Comparison of ENCODE assay signal across 24 mouse cellular contexts in the genomic region with DNA sequence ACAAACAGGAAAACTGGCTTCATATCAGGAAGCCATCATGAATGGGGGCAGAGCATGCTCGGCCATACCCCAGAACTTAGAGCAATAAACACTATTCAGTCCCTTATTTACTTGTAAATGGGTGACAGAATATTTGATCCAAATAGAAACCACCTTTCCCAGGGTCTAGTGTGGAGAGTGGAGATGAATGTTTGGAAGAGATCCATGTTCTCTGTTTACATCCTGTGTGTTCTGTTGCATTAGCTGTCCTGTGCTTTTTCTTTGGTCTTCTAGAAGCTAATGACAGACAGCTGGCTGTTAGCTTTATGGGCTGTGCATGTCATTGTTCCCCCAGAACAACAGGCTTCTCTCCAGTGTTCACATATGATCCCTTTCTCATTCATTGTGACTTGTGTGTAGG. TPM values are rescaled to one million over a fixed set of nuclear protein-coding genes. Genes with fewer than 3 reads are reported as not detected.
DNase-seq lines count a peak whose midpoint lies in the region; ATAC-seq and TF ChIP-seq lines count a peak whose summit lies in the region.
"Had no signal": no experiment of that assay in that cellular context is flagged by ENCODE, and none has a peak within 500 bp of the region (broad histone marks: within the 10 kb centered on the region; RNA-seq: fewer than 3 reads in every experiment).

No protein-coding gene starts in this region.

- 0 out of 2 replicates have a peak overlapping the region, but pooled peaks have one; percentile 20 for H3K4me3 ChIP-seq in gastrocnemius, adult 2 months
- no peak overlapping the region for H3K4me3 ChIP-seq in limb, embryonic 14.5 days (replicated peaks; ENCODE audit: low read length)
- no peak overlapping the region for H3K4me3 ChIP-seq in limb, embryonic 10.5 days
- no peak overlapping the region for H3K4me3 ChIP-seq in lung, embryonic 15.5 days
- H3K4me3 ChIP-seq in lung, postnatal 0 days (ENCODE audit: low read depth, low read length), result no peak overlapping the region
- H3K4me3 ChIP-seq: embryonic facial prominence, embryonic 13.5 days; embryonic facial prominence, embryonic 15.5 days; erythroblast, embryonic 14.5 days; forebrain, embryonic 10.5 days; forebrain, embryonic 12.5 days had no signal

- no peak for TF ChIP-seq POLR2A in limb, embryonic 14.5 days (IDR thresholded peaks at IDR 0.05; ENCODE audit: borderline replicate concordance, extremely low read depth, insufficient read depth, insufficient read length)

- H3K27ac ChIP-seq in gastrocnemius, adult 2 months, result no peak overlapping the region
- no peak overlapping the region for H3K27ac ChIP-seq in limb, embryonic 14.5 days (replicated peaks; ENCODE audit: low read depth, low read length)
- H3K27ac ChIP-seq in limb, embryonic 10.5 days, result no peak overlapping the region
- peak overlapping the region; percentile 65 for H3K27ac ChIP-seq in lung, embryonic 15.5 days
- H3K27ac ChIP-seq in lung, postnatal 0 days (ENCODE audit: low read length), result no peak overlapping the region
- H3K27ac ChIP-seq: embryonic facial prominence, embryonic 13.5 days; embryonic facial prominence, embryonic 15.5 days; forebrain, embryonic 10.5 days; forebrain, embryonic 12.5 days had no signal

- peaks cover 6% of the 10 kb centered on the region for H3K4me1 ChIP-seq in limb, embryonic 14.5 days (ENCODE audit: control insufficient read depth, insufficient read depth, low read length)
- H3K4me1 ChIP-seq in limb, embryonic 10.5 days, result no peaks in the 10 kb centered on the region
- H3K4me1 ChIP-seq in lung, embryonic 15.5 days, result no peaks in the 10 kb centered on the region; the same call in 1 of the 2 replicates
- no peaks in the 10 kb centered on the region for H3K4me1 ChIP-seq in lung, postnatal 0 days (ENCODE audit: insufficient read depth, low read depth, low read length)
- H3K4me1 ChIP-seq: forebrain, embryonic 12.5 days had no signal

- 0 out of 2 replicates have a peak, but pooled peaks have one; percentile 6 for TF ChIP-seq EP300 in lung, postnatal 0 days (IDR thresholded peaks at IDR 0.05)

- H3K9me3 ChIP-seq in limb, embryonic 14.5 days (ENCODE audit: control insufficient read depth, low read length), result no peaks in the 10 kb centered on the region
- H3K9me3 ChIP-seq in limb, embryonic 10.5 days (replicated peaks), result no peaks in the 10 kb centered on the region
- no peaks in the 10 kb centered on the region for H3K9me3 ChIP-seq in lung, embryonic 15.5 days
- no peaks in the 10 kb centered on the region for H3K9me3 ChIP-seq in lung, postnatal 0 days (ENCODE audit: low read length)
- H3K9me3 ChIP-seq: embryonic facial prominence, embryonic 13.5 days; embryonic facial prominence, embryonic 15.5 days; forebrain, embryonic 10.5 days; forebrain, embryonic 12.5 days had no signal

- H3K27me3 ChIP-seq in limb, embryonic 14.5 days (ENCODE audit: control insufficient read depth, insufficient read depth, low read length), result no peaks in the 10 kb centered on the region
- no peaks in the 10 kb centered on the region for H3K27me3 ChIP-seq in limb, embryonic 10.5 days (ENCODE audit: low read depth, poor library complexity, severe bottlenecking)
- no peaks in the 10 kb centered on the region for H3K27me3 ChIP-seq in lung, embryonic 15.5 days
- no peaks in the 10 kb centered on the region for H3K27me3 ChIP-seq in lung, postnatal 0 days (replicated peaks; ENCODE audit: insufficient read depth, low read length)
- H3K27me3 ChIP-seq: embryonic facial prominence, embryonic 13.5 days; embryonic facial prominence, embryonic 15.5 days; forebrain, embryonic 12.5 days had no signal

- TF ChIP-seq CTCF in gastrocnemius, adult 2 months (IDR thresholded peaks at IDR 0.05), result no peak
- no peak for TF ChIP-seq CTCF in lung, postnatal 0 days (IDR thresholded peaks at IDR 0.05)

- H3K4me2 ChIP-seq in limb, embryonic 14.5 days (replicated peaks; ENCODE audit: low read depth, low read length, severe bottlenecking), result no peak overlapping the region
- H3K4me2 ChIP-seq in lung, embryonic 15.5 days, result no peak overlapping the region
- no peak overlapping the region; the same call in 1 of the 2 replicates for H3K4me2 ChIP-seq in lung, postnatal 0 days (replicated peaks; ENCODE audit: low read depth, low read length)
- H3K4me2 ChIP-seq: embryonic facial prominence, embryonic 13.5 days; embryonic facial prominence, embryonic 15.5 days; forebrain, embryonic 12.5 days had no signal

- no peak overlapping the region for H3K9ac ChIP-seq in limb, embryonic 14.5 days (ENCODE audit: low read depth, low read length, severe bottlenecking)
- no peak overlapping the region for H3K9ac ChIP-seq in lung, embryonic 15.5 days
- no peak overlapping the region for H3K9ac ChIP-seq in lung, postnatal 0 days (replicated peaks; ENCODE audit: low read depth)
- H3K9ac ChIP-seq: embryonic facial prominence, embryonic 13.5 days; embryonic facial prominence, embryonic 15.5 days; forebrain, embryonic 12.5 days had no signal

- no peaks in the 10 kb centered on the region for H3K36me3 ChIP-seq in limb, embryonic 14.5 days (ENCODE audit: control insufficient read depth, insufficient read depth, low read length)
- H3K36me3 ChIP-seq in limb, embryonic 10.5 days, result no peaks in the 10 kb centered on the region
- no peaks in the 10 kb centered on the region for H3K36me3 ChIP-seq in lung, embryonic 15.5 days
- H3K36me3 ChIP-seq in lung, postnatal 0 days (ENCODE audit: insufficient read depth, low read length), result no peaks in the 10 kb centered on the region
- H3K36me3 ChIP-seq: embryonic facial prominence, embryonic 13.5 days; embryonic facial prominence, embryonic 15.5 days; forebrain, embryonic 10.5 days; forebrain, embryonic 12.5 days had no signal

- 33% methylated on average over 1 of the region's 1 CpGs for WGBS in limb, embryonic 14.5 days
- 76% methylated on average over 1 of the region's 1 CpGs for WGBS in limb, embryonic 10.5 days
- WGBS in lung, embryonic 15.5 days, result 23% methylated on average over 1 of the region's 1 CpGs
- 31% methylated on average over 1 of the region's 1 CpGs for WGBS in lung, postnatal 0 days

- DNase-seq in gastrocnemius, adult 2 months, result no peak
- no peak for DNase-seq in gastrocnemius, adult 8-10 months (ENCODE audit: low spot score in 2 of 2)
- peak; percentile 15 for DNase-seq in limb, embryonic 14.5 days (ENCODE audit: low spot score)
- no peak for DNase-seq in limb, embryonic 10.5 days (ENCODE audit: low spot score)
- no peak for DNase-seq in lung, postnatal 25 days (ENCODE audit: low spot score)
- peak; percentile 70 for DNase-seq in lung, postnatal 0 days (ENCODE audit: low spot score)
- no peak for DNase-seq in lung, adult 18-20 months
- DNase-seq: adrenal gland, adult 2 months; adrenal gland, postnatal 14 days; adrenal gland, postnatal 36 days; cerebellum, adult 11 months; cerebellum, adult 18-20 months; cerebellum, adult 8-10 months; cerebellum, adult 9-11 months; cerebellum, postnatal 14 days; embryo, embryonic 11 days had no signal

- no peak for ATAC-seq in limb, embryonic 14.5 days (ENCODE audit: low FRiP score, low read depth)
- peak; percentile 89 for ATAC-seq in lung, embryonic 15.5 days (ENCODE audit: borderline replicate concordance, extremely low read depth, low FRiP score, low TSS enrichment)
- ATAC-seq in lung, postnatal 0 days, result peak; percentile 63
- ATAC-seq: forebrain, embryonic 14.5 days; forebrain, embryonic 16.5 days had no signal

- intact Hi-C loops in gastrocnemius, adult 2 months (cut with DNase I), result no loop called here

RNA-seq across cellular contexts. Expression of a gene that starts 12.8 kb away (rescaled TPM):
- 1 to 10 TPM; 4.7 to 7.1 TPM for total RNA-seq in gastrocnemius, adult 2 months (2021)
- total RNA-seq in gastrocnemius, adult 8-10 months (2022), result 1 to 10 TPM; 3.7 to 5.1 (median 3.9) TPM
- 12.0 and 13.7 TPM in 2 replicates for polyA plus RNA-seq in limb, embryonic 14.5 days (2012; rRNA removed)
- 15.8 and 16.7 TPM in 2 replicates for polyA plus RNA-seq in limb, embryonic 14.5 days (2014; fragmentation: Nextera tagmentation; extraction: Ambion mirVana)
- 22.5 and 25.2 TPM in 2 replicates for polyA plus RNA-seq in limb, embryonic 10.5 days (2016; fragmentation: Nextera tagmentation; extraction: Ambion mirVana)
- 20.4 and 20.6 TPM in 2 replicates for polyA plus RNA-seq in lung, embryonic 15.5 days (2015; fragmentation: Nextera tagmentation; extraction: Ambion mirVana)
- 7.3 and 8.1 TPM in 2 replicates for polyA plus RNA-seq in lung, postnatal 0 days (2015; fragmentation: Nextera tagmentation; extraction: Ambion mirVana)

Comparison
In these comparisons a context has a peak if more than half of its experiments do, and no peak if none do; other contexts are left out.
1. DNase-seq: peak in limb, embryonic 14.5 days (single experiment) and lung, postnatal 0 days (single experiment); none in gastrocnemius, adult 2 months (single experiment), gastrocnemius, adult 8-10 months (0 of 2), limb, embryonic 10.5 days (single experiment), lung, postnatal 25 days (single experiment) and lung, adult 18-20 months (0 of 2).